Mouse (Mus musculus) midbrain, postnatal 0 days (tissue): Measurements from ENCODE around the gene Cabp1. TPM values are rescaled to one million over a fixed set of nuclear protein-coding genes. Genes with fewer than 3 reads are reported as not detected.

Experiments used
- ATAC-seq: fragments of 200-750 bp; cut with Nextera tagmentation; 2 replicates; pipeline ENCODE4 v1.8.0; 2017; ENCODE audit warnings: moderate number of reproducible peaks, mild to moderate bottlenecking, moderate TSS enrichment, moderate library complexity; ENCODE audit not compliant: low FRiP score
- DNase-seq: peaks from one replicate; pipeline ENCODE4 v3.0.0-alpha.2; 2015; ENCODE audit warnings: low spot score
- H3K27ac ChIP-seq: fragments of 300-500 bp; sonication (generic); 2 replicates; pipeline ENCODE4 v1.5.1; 2014; ENCODE audit warnings: low read depth, mild to moderate bottlenecking, low read length, mixed read lengths
- H3K27me3 ChIP-seq: fragments of 300-500 bp; sonication (generic); 2 replicates; pipeline ENCODE4 v1.6.1; 2014; ENCODE audit warnings: low read length, control low read depth, mixed read lengths; ENCODE audit not compliant: insufficient read depth
- H3K36me3 ChIP-seq: fragments of 300-500 bp; sonication (generic); 2 replicates; pipeline ENCODE4 v1.6.1; 2014; ENCODE audit warnings: low read length, control low read depth, mixed read lengths; ENCODE audit not compliant: insufficient read depth
- H3K4me1 ChIP-seq: fragments of 300-500 bp; sonication (generic); 2 replicates; pipeline ENCODE4 v1.6.1; 2014; ENCODE audit warnings: mild to moderate bottlenecking, control low read depth, antibody characterized with exemption, low read length, mixed read lengths; ENCODE audit not compliant: insufficient read depth
- H3K4me2 ChIP-seq: fragments of 300-500 bp; sonication (generic); 2 replicates; pipeline ENCODE4 v1.6.1; 2014; ENCODE audit warnings: low read depth, mild to moderate bottlenecking, low read length, mixed read lengths; ENCODE audit not compliant: poor library complexity, severe bottlenecking
- H3K4me3 ChIP-seq: fragments of 300-500 bp; sonication (generic); 2 replicates; pipeline ENCODE4 v1.5.1; 2014; ENCODE audit warnings: low read depth, mild to moderate bottlenecking, low read length, moderate library complexity
- H3K9ac ChIP-seq: fragments of 300-500 bp; sonication (generic); replicated peaks from 2 replicates; pipeline ENCODE4 v1.6.1; 2014; ENCODE audit warnings: mild to moderate bottlenecking, low read length, moderate library complexity, mixed read lengths; ENCODE audit not compliant: poor library complexity, severe bottlenecking
- H3K9me3 ChIP-seq: fragments of 300-500 bp; sonication (generic); 2 replicates; pipeline ENCODE4 v1.6.1; 2016; ENCODE audit warnings: low read length, control low read depth
- CTCF ChIP-seq: IDR thresholded peaks from 2 replicates; pipeline ENCODE4 v1.5.1; 2016; ENCODE audit warnings: antibody characterized with exemption, mild to moderate bottlenecking
- WGBS: fragments of 180-500 bp; shearing (Covaris S2); extraction: QIAGEN DNeasy Blood & Tissue Kit; methylation state at CpG from one replicate; pipeline ENCODE4 v1.1.7; 2014; 5-methylcytosine and 5-hydroxymethylcytosine counted together
- polyA plus RNA-seq: library from polyadenylated mRNA; unstranded; fragments of >200 nt; fragmentation: Nextera tagmentation; extraction: Ambion mirVana; gene quantifications from 2 replicates; pipeline ENCODE4 v1.2.1, GENCODE M21; 2015
- total RNA-seq: library from RNA; depleted of rRNA; stranded (reverse); fragments of >200 nt; gene quantifications from 2 replicates; pipeline ENCODE4 v1.2.3, GENCODE M21; 2014

Cabp1 gene
- total and polyA plus RNA-seq, 2 experiments from 2014 or later = 12.7 to 15.5 TPM

GRCm38 (mm10) chr5:115214864-115215263, 20.7 kb upstream of the Cabp1 start:
- no peaks in the 10 kb centered on the region for H3K9me3 ChIP-seq
- no peaks in the 10 kb centered on the region for H3K4me1 ChIP-seq
- WGBS = 0% methylated on average over 17 of the region's 17 CpGs
- H3K4me2 ChIP-seq = peak overlapping the region; percentile 68
- peak overlapping the region; percentile 62 for H3K27ac ChIP-seq
- H3K27me3 ChIP-seq = no peaks in the 10 kb centered on the region
- DNase-seq (peak; percentile 70), ATAC-seq (peak; percentile 56; the same call in 1 of the 2 replicates)
- H3K9ac ChIP-seq = peak overlapping the region; percentile 74
- no peak for TF ChIP-seq CTCF
- H3K36me3 ChIP-seq = no peaks in the 10 kb centered on the region
- peak overlapping the region; percentile 42 for H3K4me3 ChIP-seq

DNA sequence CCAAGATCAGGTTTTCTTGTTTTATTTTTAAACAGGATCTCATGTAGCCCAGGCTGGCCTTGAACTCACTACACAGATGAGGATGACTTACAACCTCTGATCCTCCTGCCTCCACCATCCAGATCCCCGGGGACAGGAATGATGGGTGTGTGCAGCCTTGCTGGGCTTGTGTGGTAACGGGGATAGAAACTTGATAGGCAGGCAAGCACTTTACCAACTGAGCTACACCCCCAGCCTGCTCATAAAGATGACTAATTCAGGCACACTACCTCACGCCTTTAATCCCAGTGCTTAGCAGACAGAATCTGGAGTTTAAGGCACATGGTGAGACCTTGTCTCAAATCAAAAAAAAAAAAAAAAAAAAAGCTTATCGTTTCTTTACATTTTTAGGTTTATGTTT, 18.7 kb upstream of the Cabp1 start:
- H3K27me3 ChIP-seq = no peaks in the 10 kb centered on the region
- no peak overlapping the region for H3K4me3 ChIP-seq
- no peaks in the 10 kb centered on the region for H3K4me1 ChIP-seq
- H3K4me2 ChIP-seq = no peak overlapping the region
- WGBS = 75% methylated on average over 4 of the region's 4 CpGs
- no peak overlapping the region for H3K9ac ChIP-seq
- no peaks in the 10 kb centered on the region for H3K36me3 ChIP-seq
- no peak for TF ChIP-seq CTCF
- H3K9me3 ChIP-seq = no peaks in the 10 kb centered on the region
- no peak for ATAC-seq
- DNase-seq = no peak
- H3K27ac ChIP-seq = no peak overlapping the region

GRCm38 (mm10) chr5:115212451-115212850, 18.3 kb upstream of the Cabp1 start:
- no peaks in the 10 kb centered on the region for H3K4me1 ChIP-seq
- H3K27me3 ChIP-seq = no peaks in the 10 kb centered on the region
- no peak overlapping the region for H3K9ac ChIP-seq
- ATAC-seq = no peak
- TF ChIP-seq CTCF = no peak
- no peaks in the 10 kb centered on the region for H3K9me3 ChIP-seq
- H3K4me2 ChIP-seq = no peak overlapping the region
- DNase-seq = no peak
- 78% methylated on average over 9 of the region's 9 CpGs for whole genome bisulfite sequencing
- H3K36me3 ChIP-seq = no peaks in the 10 kb centered on the region
- H3K27ac ChIP-seq = no peak overlapping the region
- H3K4me3 ChIP-seq = no peak overlapping the region

DNA sequence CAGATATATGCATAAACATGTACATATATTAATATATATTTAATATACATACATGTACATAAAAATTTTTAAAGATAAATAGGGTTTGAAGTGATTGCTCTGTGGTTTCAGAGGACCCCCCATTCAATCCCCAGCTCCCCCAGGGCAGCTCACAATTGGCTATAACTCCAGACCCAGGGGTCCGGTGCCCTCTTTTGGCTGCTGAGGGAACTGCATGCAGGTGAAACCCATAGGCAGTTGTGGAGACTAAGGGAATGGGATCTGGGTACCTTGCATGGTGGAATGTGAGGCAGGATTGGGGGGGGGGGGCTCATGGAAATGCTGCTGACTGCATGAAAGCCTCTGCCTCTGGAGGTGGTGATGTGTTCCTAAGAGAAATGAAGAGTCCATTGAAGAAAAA, 16.2 kb upstream of the Cabp1 start:
- Histone ChIP-seq H3K4me3 (no peak overlapping the region), H3K27ac (no peak overlapping the region), H3K9me3 (no peaks in the 10 kb centered on the region), H3K27me3 (no peaks in the 10 kb centered on the region), H3K9ac (no peak overlapping the region), H3K36me3 (no peaks in the 10 kb centered on the region), H3K4me2 (no peak overlapping the region), H3K4me1 (no peaks in the 10 kb centered on the region)
- WGBS = 15% methylated on average over 1 of the region's 1 CpGs
- no peak for ATAC-seq
- DNase-seq = no peak
- TF ChIP-seq CTCF = peak; percentile 62

DNA sequence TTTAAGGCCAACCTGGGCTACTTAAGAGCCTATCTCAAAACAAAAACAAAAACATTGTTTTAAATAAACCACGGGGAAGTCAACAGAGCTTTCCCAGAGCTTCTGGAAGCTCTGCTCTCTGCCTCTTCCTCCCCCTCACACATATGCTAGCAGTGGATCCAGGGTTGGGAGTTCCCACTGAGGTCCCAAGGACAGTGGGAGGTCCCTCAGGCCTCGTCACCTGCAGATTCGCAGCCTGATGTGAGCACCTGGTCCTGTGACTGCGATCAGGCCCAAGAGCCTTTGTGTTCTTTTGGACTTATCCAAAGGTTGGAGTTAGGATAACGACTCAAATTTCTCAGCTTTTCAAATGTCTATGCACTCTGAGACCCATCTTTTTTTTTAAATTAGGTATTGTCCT, 14.4 kb upstream of the Cabp1 start:
- Histone ChIP-seq H3K9ac (no peak overlapping the region), H3K4me3 (no peak overlapping the region), H3K4me1 (no peaks in the 10 kb centered on the region), H3K27ac (no peak overlapping the region), H3K27me3 (no peaks in the 10 kb centered on the region), H3K36me3 (no peaks in the 10 kb centered on the region), H3K4me2 (no peak overlapping the region), H3K9me3 (no peaks in the 10 kb centered on the region)
- DNase-seq (no peak), ATAC-seq (no peak)
- TF ChIP-seq CTCF = no peak
- WGBS = 60% methylated on average over 5 of the region's 5 CpGs

DNA sequence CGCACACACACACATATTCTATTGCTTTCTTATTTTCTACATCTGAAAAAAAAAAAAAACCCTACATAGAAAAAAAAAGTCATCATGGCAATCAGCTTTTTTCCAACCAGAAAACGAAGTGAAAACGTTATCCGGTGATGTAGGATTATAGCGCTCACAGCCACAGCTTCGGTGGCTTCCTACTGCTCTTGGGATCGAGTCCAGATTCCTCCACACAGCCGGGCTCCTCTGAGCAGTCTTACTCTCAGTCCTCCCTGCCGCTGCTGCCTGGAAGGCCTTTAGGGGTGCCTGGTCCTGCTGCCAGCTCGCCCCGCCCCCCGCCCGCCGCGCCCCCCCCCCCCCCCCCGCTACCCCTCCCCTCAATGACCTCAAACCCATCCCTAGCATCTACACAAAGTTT, 13.7 kb upstream of the Cabp1 start:
- no peak overlapping the region for H3K9ac ChIP-seq
- H3K4me2 ChIP-seq = no peak overlapping the region
- H3K36me3 ChIP-seq = no peaks in the 10 kb centered on the region
- H3K4me1 ChIP-seq = no peaks in the 10 kb centered on the region
- no peak for ATAC-seq
- WGBS = 7% methylated on average over 11 of the region's 16 CpGs
- H3K27me3 ChIP-seq = no peaks in the 10 kb centered on the region
- no peak for DNase-seq
- no peak for TF ChIP-seq CTCF
- H3K27ac ChIP-seq = no peak overlapping the region
- no peaks in the 10 kb centered on the region for H3K9me3 ChIP-seq
- no peak overlapping the region for H3K4me3 ChIP-seq
